Mouse (Mus musculus) small intestine, adult 2 months (tissue): ENCODE measurements around the gene Vmn1r157. TPM values are rescaled to one million over a fixed set of nuclear protein-coding genes. Genes with fewer than 3 reads are reported as not detected.
"Not testable (repeated sequence)": the region's sequence is repeated elsewhere in the genome, so short reads cannot be mapped to it uniquely, and the experiment has no call there.

Experiments used
- H3K27ac ChIP-seq: fragments of 200-500 bp; 2 replicates; pipeline ENCODE4 v1.5.1; 2012; ENCODE audit warnings: low read depth, low read length, control low read depth, inconsistent platforms; ENCODE audit not compliant: insufficient read depth
- H3K27me3 ChIP-seq: fragments of 200-500 bp; 2 replicates; pipeline ENCODE4 v1.6.1; 2012; ENCODE audit warnings: mild to moderate bottlenecking, moderate library complexity, low read length, inconsistent platforms; ENCODE audit not compliant: control insufficient read depth, insufficient read depth
- H3K36me3 ChIP-seq: fragments of 200-500 bp; 2 replicates; pipeline ENCODE4 v1.6.1; 2012; ENCODE audit warnings: mild to moderate bottlenecking, low read length, control low read depth, inconsistent platforms; ENCODE audit not compliant: control insufficient read depth, insufficient read depth
- H3K4me1 ChIP-seq: fragments of 200-500 bp; 2 replicates; pipeline ENCODE4 v1.6.1; 2012; ENCODE audit warnings: low read length, inconsistent platforms, mixed read lengths; ENCODE audit not compliant: control insufficient read depth, insufficient read depth, insufficient read length
- H3K4me3 ChIP-seq: fragments of 200-500 bp; 2 replicates; pipeline ENCODE4 v1.5.1; 2012; ENCODE audit warnings: low read depth, mild to moderate bottlenecking, control low read depth, inconsistent platforms, low read length, moderate library complexity
- WGBS: fragments of 180-500 bp; shearing (Covaris S2); methylation state at CpG from one replicate; pipeline ENCODE4 v1.1.7; 2018; 5-methylcytosine and 5-hydroxymethylcytosine counted together
- polyA plus RNA-seq: library from polyadenylated mRNA; depleted of rRNA; stranded (reverse); fragments of >200 nt; gene quantifications from 2 replicates; pipeline ENCODE4 v1.2.3, GENCODE M21; 2012; rRNA removed

The Vmn1r157 gene
- polyA plus RNA-seq: not detected in 2 replicates

- not testable (repeated sequence) for H3K27me3 ChIP-seq, H3K4me1 ChIP-seq, H3K36me3 ChIP-seq, H3K27ac ChIP-seq, H3K4me3 ChIP-seq
- WGBS: 27% methylated on average over 2 of the region's 3 CpGs
These were observed at the start of gene Vmn1r157 for GRCm38 (mm10) chr7:22761397-22761796. TSS of gene Vmn1r157 (plus strand) at chr7:22761697.

GRCm38 (mm10) chr7:22719610-22720009, 41.9 kb upstream of the Vmn1r157 start, which contains the start of gene Gm4567:
TSS of gene Gm4567 (minus strand) at chr7:22719710.
- not testable (repeated sequence) for H3K4me3 ChIP-seq, H3K36me3 ChIP-seq, H3K27ac ChIP-seq, H3K27me3 ChIP-seq, H3K4me1 ChIP-seq
- no CpG with 5 or more reads among the region's 1 CpGs for WGBS

GRCm38 (mm10) chr7:22775981-22776380, 14.5 kb downstream of the Vmn1r157 start:
- 82% methylated on average over 7 of the region's 11 CpGs for WGBS
- not testable (repeated sequence) for H3K27ac ChIP-seq, H3K4me3 ChIP-seq, H3K27me3 ChIP-seq, H3K4me1 ChIP-seq, H3K36me3 ChIP-seq

- not testable (repeated sequence) for H3K27ac ChIP-seq, H3K4me3 ChIP-seq, H3K36me3 ChIP-seq, H3K4me1 ChIP-seq, H3K27me3 ChIP-seq
- WGBS: 53% methylated on average over 2 of the region's 2 CpGs
These were observed 29.2 kb downstream of the Vmn1r157 start, which contains the start of gene Vmn1r158 for GRCm38 (mm10) chr7:22790682-22791081. TSS of gene Vmn1r158 (minus strand) at chr7:22790782.

Other genes with a start within 250 kb of the Vmn1r157 start
- not detected in 2 replicates for gene Vmn1r152, start 238.7 kb upstream of the Vmn1r157 start, polyA plus RNA-seq
- gene Gm8677, start 226.8 kb upstream of the Vmn1r157 start, polyA plus RNA-seq: not detected in 2 replicates
- gene Gm4201, start 196.4 kb upstream of the Vmn1r157 start, polyA plus RNA-seq: not detected in 2 replicates
- gene Gm4565, start 173.6 kb upstream of the Vmn1r157 start, polyA plus RNA-seq: not detected in 2 replicates
- not detected in 2 replicates for gene Vmn1r155, start 103.7 kb upstream of the Vmn1r157 start, polyA plus RNA-seq
- not detected in 2 replicates for gene Gm8693, start 69.4 kb upstream of the Vmn1r157 start, polyA plus RNA-seq
- gene Gm4567, start 42.0 kb upstream of the Vmn1r157 start, polyA plus RNA-seq: not detected in 2 replicates
- not detected in 2 replicates for gene Vmn1r158, start 29.1 kb downstream of the Vmn1r157 start, polyA plus RNA-seq
- not detected in 2 replicates for gene Vmn1r159, start 81.9 kb downstream of the Vmn1r157 start, polyA plus RNA-seq
- gene Vmn1r160, start 109.5 kb downstream of the Vmn1r157 start, polyA plus RNA-seq: not detected in 2 replicates
- gene Gm4214, start 223.0 kb downstream of the Vmn1r157 start, polyA plus RNA-seq: not detected in 2 replicates